12 mouse cellular contexts compared by ENCODE assay signal in genomic region chr15:90935579-90935978, GRCm38 (mm10).
DNase-seq lines count a peak whose midpoint lies in the region; ATAC-seq and TF ChIP-seq lines count a peak whose summit lies in the region.
"Had no signal": no experiment of that assay in that cellular context is flagged by ENCODE, and none has a peak within 500 bp of the region (broad histone marks: within the 10 kb centered on the region; RNA-seq: fewer than 3 reads in every experiment).

No protein-coding gene starts in this region.

- no peaks in the 10 kb centered on the region for H3K9me3 ChIP-seq in heart, postnatal 0 days (replicated peaks; ENCODE audit: control insufficient read depth, low read length)
- H3K9me3 ChIP-seq: embryonic facial prominence, embryonic 12.5 days; liver, embryonic 15.5 days; stomach, embryonic 15.5 days had no signal

- H3K4me3 ChIP-seq in heart, postnatal 0 days (ENCODE audit: low read depth, low read length): no peak overlapping the region
- H3K4me3 ChIP-seq: embryonic facial prominence, embryonic 12.5 days; liver, embryonic 15.5 days; stomach, embryonic 15.5 days had no signal

- H3K9ac ChIP-seq in heart, postnatal 0 days (replicated peaks; ENCODE audit: low read depth, low read length): no peak overlapping the region
- H3K9ac ChIP-seq: embryonic facial prominence, embryonic 12.5 days; liver, embryonic 15.5 days; stomach, embryonic 15.5 days had no signal

- H3K4me2 ChIP-seq in heart, postnatal 0 days (ENCODE audit: low read depth, low read length): 0 out of 2 replicates have a peak overlapping the region, but pooled peaks have one; percentile 0
- H3K4me2 ChIP-seq: embryonic facial prominence, embryonic 12.5 days; liver, embryonic 15.5 days; stomach, embryonic 15.5 days had no signal

- no peak for TF ChIP-seq EP300 in heart, postnatal 0 days (IDR thresholded peaks at IDR 0.05; ENCODE audit: low read depth)

- DNase-seq in cerebellum, postnatal 10 days: peak; percentile 23 to 38
- DNase-seq in layer of hippocampus, adult 9-11 months: peak; percentile 22
- DNase-seq in layer of hippocampus, adult 9-10 months (ENCODE audit: low spot score): no peak
- peak; percentile 33 for DNase-seq in heart, postnatal 0 days (ENCODE audit: low spot score)
- no peak for DNase-seq in frontal cortex, adult 2 months (ENCODE audit: extremely low spot score in 1 of 2, low spot score in 1 of 2)
- DNase-seq in frontal cortex, postnatal 36 days (ENCODE audit: low spot score in 2 of 2): no peak

- no peak for ATAC-seq in cerebellum, adult (ENCODE audit: insufficient number of reproducible peaks, low FRiP score, low TSS enrichment)
- ATAC-seq in heart, postnatal 0 days (ENCODE audit: insufficient read depth, low read depth): peak; percentile 47; the same call in 1 of the 2 replicates
- peak; percentile 52 for ATAC-seq in megakaryocyte, adult 5-6 weeks (ENCODE audit: poor library complexity, severe bottlenecking)
- ATAC-seq: Patski had no signal

- no peaks in the 10 kb centered on the region for H3K36me3 ChIP-seq in heart, postnatal 0 days (replicated peaks; ENCODE audit: control insufficient read depth, insufficient read depth, low read length)
- H3K36me3 ChIP-seq: liver, embryonic 15.5 days; stomach, embryonic 15.5 days had no signal

- WGBS in heart, postnatal 0 days: 22% methylated on average over 6 of the region's 6 CpGs

- H3K27me3 ChIP-seq in heart, postnatal 0 days (ENCODE audit: control insufficient read depth, insufficient read depth, low read length): no peaks in the 10 kb centered on the region
- H3K27me3 ChIP-seq: embryonic facial prominence, embryonic 12.5 days; liver, embryonic 15.5 days; Patski; stomach, embryonic 15.5 days had no signal

- peaks cover 5% of the 10 kb centered on the region; the same call in 1 of the 2 replicates for H3K4me1 ChIP-seq in heart, postnatal 0 days (ENCODE audit: control insufficient read depth, insufficient read depth)
- H3K4me1 ChIP-seq: embryonic facial prominence, embryonic 12.5 days; liver, embryonic 15.5 days; stomach, embryonic 15.5 days had no signal

- H3K27ac ChIP-seq in heart, postnatal 0 days (ENCODE audit: low read depth): no peak overlapping the region
- H3K27ac ChIP-seq: embryonic facial prominence, embryonic 12.5 days; liver, embryonic 15.5 days; stomach, embryonic 15.5 days had no signal

- TF ChIP-seq CTCF in heart, postnatal 0 days (IDR thresholded peaks at IDR 0.05; ENCODE audit: low read depth): no peak

Comparison
In these comparisons a context has a peak if more than half of its experiments do, and no peak if none do; other contexts are left out.
1. DNase-seq: peak in cerebellum, postnatal 10 days (2 of 2), layer of hippocampus, adult 9-11 months (single experiment) and heart, postnatal 0 days (single experiment); none in layer of hippocampus, adult 9-10 months (single experiment), frontal cortex, adult 2 months (0 of 2) and frontal cortex, postnatal 36 days (0 of 2).